Mouse (Mus musculus): Measurements from ENCODE around the gene Shmt2.
A peak's percentile ranks its signal among the peaks of the same experiment; 100 is the strongest.

Gene Shmt2

GRCm38 (mm10) chr10:127522088-127522581, at the start of gene Shmt2:
TSS of gene Shmt2 (minus strand) at chr10:127522444.
- peak; percentile 86 for DNase-seq

DNA sequence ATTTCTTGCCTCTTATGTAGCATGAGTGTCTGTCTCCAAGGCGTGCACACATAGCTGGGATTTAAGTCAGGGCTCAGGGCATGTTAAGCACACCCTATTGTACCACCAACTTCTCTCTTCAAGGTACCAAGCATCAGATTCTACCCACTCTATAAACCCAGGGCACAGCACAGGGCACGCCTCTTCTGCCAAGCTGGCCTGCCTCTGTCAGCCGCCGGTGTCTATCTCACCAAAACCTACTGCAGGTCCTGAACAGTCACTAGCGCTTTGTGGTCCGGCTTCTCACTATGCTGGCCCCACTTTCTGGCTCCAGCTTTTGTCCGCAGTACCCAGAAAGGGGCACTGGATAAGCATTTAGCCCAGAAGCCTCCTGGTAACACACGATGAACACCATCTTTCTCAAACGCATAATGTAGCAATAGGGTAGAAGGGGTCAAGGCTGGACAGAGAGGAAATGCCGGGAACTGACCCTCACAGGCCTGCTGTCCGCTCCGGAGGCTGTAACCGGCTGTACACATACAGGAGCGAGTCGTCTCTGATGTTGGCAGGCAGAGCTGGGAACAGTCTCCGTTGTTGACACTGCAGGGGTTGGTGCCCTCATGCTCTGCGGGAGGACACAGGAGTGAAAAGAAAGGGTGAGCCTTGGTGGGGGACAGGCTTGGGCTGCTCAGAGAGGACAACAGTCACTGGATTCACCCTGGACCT, 48.8 kb upstream of the Shmt2 start:
- no peak for DNase-seq

GRCm38 (mm10) chr10:127570384-127570783, 48.1 kb upstream of the Shmt2 start:
- DNase-seq = no peak

DNA sequence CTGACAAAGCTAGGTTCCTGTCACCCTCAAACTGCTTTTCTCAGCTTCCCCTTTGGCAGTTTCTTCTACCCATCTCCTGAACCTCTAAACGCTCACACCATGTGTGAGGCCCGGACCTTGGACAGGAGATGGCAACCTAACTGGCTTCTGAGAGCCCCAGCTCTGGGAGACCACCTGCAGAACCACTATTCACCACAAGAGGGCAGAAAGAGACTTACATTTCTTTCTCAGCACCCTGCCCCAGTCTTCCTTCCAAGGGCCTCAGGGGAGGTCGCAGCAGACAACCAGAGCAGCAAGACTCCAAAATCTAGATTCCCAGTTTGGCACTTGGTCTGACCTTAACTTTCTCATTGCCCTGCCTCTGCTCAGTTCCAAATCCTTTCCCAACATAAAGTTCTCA, 47.2 kb upstream of the Shmt2 start:
- peak; percentile 76 for DNase-seq

GRCm38 (mm10) chr10:127566553-127567326, 44.5 kb upstream of the Shmt2 start:
- DNase-seq = no peak

GRCm38 (mm10) chr10:127564301-127564700, 42.1 kb upstream of the Shmt2 start:
- no peak for DNase-seq

- no peak for DNase-seq
These were observed 41.6 kb upstream of the Shmt2 start for GRCm38 (mm10) chr10:127563840-127564239.

- no peak for DNase-seq
These were observed 38.9 kb upstream of the Shmt2 start for GRCm38 (mm10) chr10:127561145-127561544.

GRCm38 (mm10) chr10:127557397-127557796, 35.2 kb upstream of the Shmt2 start:
- no peak for DNase-seq

DNA sequence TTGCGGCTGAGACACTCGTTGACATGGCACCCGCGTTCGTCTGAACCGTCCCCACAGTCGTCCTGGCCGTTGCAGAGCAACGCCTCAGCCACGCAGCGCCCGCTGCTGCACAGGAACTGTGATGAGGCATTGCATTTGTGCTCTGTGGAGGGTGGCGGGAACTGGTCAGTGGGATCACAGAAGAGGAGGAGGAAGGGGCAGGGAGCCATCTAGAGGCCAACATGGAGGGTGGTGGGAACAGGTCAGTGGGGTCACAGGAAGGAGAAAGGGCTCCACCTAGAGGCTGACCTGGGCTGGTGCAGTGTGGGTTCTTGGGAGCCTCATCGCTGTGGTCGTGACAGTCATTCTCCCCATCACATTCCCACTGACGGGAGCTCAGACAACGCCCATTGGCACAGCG, 33.5 kb upstream of the Shmt2 start:
- DNase-seq = peak; percentile 31

GRCm38 (mm10) chr10:127549892-127550291, 27.6 kb upstream of the Shmt2 start:
- DNase-seq = no peak

- DNase-seq = no peak
These were observed 26.0 kb upstream of the Shmt2 start for GRCm38 (mm10) chr10:127548236-127548635.

GRCm38 (mm10) chr10:127546505-127546904, 24.3 kb upstream of the Shmt2 start:
- DNase-seq = no peak

- DNase-seq = no peak
These were observed 22.1 kb upstream of the Shmt2 start for GRCm38 (mm10) chr10:127544375-127544774.

DNA sequence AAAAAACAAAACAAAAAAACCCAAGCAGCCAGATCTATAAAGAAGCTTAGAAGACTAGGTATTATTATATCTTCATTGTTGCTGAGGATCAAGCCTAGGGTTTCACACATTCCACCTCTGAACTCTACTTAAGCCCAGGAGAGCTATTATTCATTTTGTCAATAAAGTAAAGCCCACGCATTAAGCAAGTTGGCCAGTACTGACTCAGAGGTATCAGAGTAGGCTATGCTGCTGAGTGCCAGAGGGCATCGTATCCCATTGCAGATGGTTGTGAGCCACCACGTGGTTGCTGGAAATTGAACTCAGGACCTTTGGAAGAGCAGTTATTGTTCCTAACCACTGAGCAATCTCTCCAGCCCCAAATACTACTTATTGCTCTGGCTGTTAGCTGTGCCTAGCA, 21.7 kb upstream of the Shmt2 start:
- no peak for DNase-seq

DNA sequence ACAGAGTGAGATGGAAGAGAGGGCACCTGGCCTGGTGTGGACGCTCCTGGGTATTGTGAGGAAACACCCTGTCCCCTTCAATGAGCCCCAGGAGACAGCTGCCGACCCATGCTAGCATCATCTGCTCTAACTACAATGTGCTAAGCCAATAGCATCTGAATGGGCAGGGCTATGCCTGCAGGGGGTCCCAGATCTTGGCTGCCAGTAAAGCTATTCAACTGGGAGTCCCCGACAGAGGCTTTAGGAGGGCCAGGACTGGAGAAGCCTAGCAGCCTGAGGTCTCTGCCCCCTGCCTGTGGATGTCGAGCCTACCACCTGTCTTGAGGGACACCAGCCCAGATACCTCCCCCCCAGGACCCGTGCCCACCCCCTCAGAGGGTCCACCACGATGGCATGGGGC, 20.5 kb upstream of the Shmt2 start:
- no peak for DNase-seq

GRCm38 (mm10) chr10:127542084-127542483, 19.8 kb upstream of the Shmt2 start:
- no peak for DNase-seq

- no peak for DNase-seq
These were observed 19.3 kb upstream of the Shmt2 start for GRCm38 (mm10) chr10:127541510-127541909.

GRCm38 (mm10) chr10:127537854-127538583, 15.8 kb upstream of the Shmt2 start:
- peak; percentile 71 for DNase-seq

DNA sequence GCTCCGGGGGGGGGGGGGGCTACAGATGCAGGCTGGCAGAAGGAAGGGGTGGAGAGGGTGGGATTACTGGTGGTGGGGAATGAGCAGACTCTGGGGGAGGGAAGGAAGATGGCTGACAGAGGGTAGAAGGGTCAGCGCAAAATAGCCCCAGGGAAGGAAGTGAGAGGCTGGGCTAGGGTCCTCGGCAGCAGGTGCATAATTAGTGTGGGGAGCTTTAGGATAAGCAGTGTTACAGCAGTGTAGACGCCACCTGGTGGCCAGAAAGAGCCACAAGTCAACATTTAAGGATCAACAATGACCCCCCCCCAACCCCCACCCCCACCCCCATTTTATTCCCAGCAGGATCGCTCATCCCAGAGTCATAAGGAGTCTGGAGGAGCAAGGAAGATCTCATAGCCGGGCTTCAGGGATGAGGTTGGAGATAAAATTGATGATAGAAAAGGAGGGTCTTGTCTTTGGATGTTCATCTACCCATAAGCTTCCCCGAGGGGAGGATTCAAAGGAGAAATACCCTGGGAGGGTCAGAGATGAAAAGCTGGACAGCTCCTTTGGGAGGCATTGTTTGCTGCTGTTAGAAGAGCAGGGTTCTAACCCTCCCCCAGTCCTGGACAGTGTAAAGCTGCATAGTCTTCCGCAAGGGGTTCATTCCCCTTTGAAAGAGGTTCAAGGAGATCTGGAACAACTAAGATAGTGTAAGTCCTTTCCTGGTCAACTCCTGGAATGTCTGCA, 14.5 kb upstream of the Shmt2 start:
- DNase-seq = peak; percentile 49

GRCm38 (mm10) chr10:127534929-127535384, 12.7 kb upstream of the Shmt2 start:
- no peak for DNase-seq

- DNase-seq = no peak
These were observed 12.0 kb upstream of the Shmt2 start, which contains the start of gene Nxph4 for GRCm38 (mm10) chr10:127534036-127534928. TSS of gene Nxph4 (minus strand) at chr10:127534559.

Data from thymus, postnatal 25 days (tissue).